In genomic region chr7:30805924-30806323, GRCm38 (mm10) we compare ENCODE assay signal across 9 mouse cellular contexts. TPM values are rescaled to one million over a fixed set of nuclear protein-coding genes. Genes with fewer than 3 reads are reported as not detected.
A peak's percentile ranks its signal among the peaks of the same experiment; 100 is the strongest.
DNase-seq lines count a peak whose midpoint lies in the region; ATAC-seq and TF ChIP-seq lines count a peak whose summit lies in the region.
"Had no signal": no experiment of that assay in that cellular context is flagged by ENCODE, and none has a peak within 500 bp of the region (broad histone marks: within the 10 kb centered on the region; RNA-seq: fewer than 3 reads in every experiment).

No protein-coding gene starts in this region.

- peak; percentile 85 for ATAC-seq in megakaryocyte progenitor cell, adult 5-6 weeks (replicated peaks; ENCODE audit: poor library complexity)

- H3K36me3 ChIP-seq in heart, adult 2 months (ENCODE audit: control insufficient read depth, insufficient read depth, low read length), result no peaks in the 10 kb centered on the region

- DNase-seq in heart, adult 2 months, result peak in 1 of 2 experiments; percentile 23
- no peak for DNase-seq in heart, adult 9 months (ENCODE audit: low spot score in 2 of 2)
- peak; percentile 77 for DNase-seq in ES-CJ7 (ENCODE audit: low read depth, low spot score)
- peak; percentile 7 for DNase-seq in embryo, embryonic 9.5 days (ENCODE audit: extremely low spot score)
- peak; percentile 52 for DNase-seq in thymus, postnatal 25 days
- no peak for DNase-seq in Muller cell, postnatal 12 days (ENCODE audit: inconsistent ontology term)
- DNase-seq in layer of hippocampus, adult 18-20 months (ENCODE audit: low spot score in 2 of 2), result no peak

- H3K27ac ChIP-seq in heart, adult 2 months, result no peak overlapping the region

- TF ChIP-seq CTCF in heart, adult 2 months (IDR thresholded peaks at IDR 0.05), result peak; percentile 48

- WGBS in heart, adult 2 months, result 45% methylated on average over 6 of the region's 6 CpGs

- no peak for TF ChIP-seq POLR2A in heart, adult 2 months (IDR thresholded peaks at IDR 0.05; ENCODE audit: insufficient read depth, low read depth, low read length)

- H3K27me3 ChIP-seq in heart, adult 2 months (ENCODE audit: control insufficient read depth, insufficient read depth, low read length), result no peaks in the 10 kb centered on the region

- H3K4me1 ChIP-seq in heart, adult 2 months (ENCODE audit: control insufficient read depth, insufficient read depth, low read length), result no peaks in the 10 kb centered on the region

- H3K9ac ChIP-seq in heart, adult 2 months (ENCODE audit: low read depth, low read length), result no peak overlapping the region

- no peak overlapping the region for H3K4me3 ChIP-seq in heart, adult 2 months

- H3K79me2 ChIP-seq in heart, adult 2 months (replicated peaks; ENCODE audit: control insufficient read depth, insufficient read depth, low read length), result no peaks in the 10 kb centered on the region

- intact Hi-C loops in heart, adult 2 months (cut with DNase I), result no loop called here

- no peak for TF ChIP-seq EP300 in heart, adult 2 months (IDR thresholded peaks at IDR 0.05; ENCODE audit: insufficient read depth, low read depth, low read length)

RNA-seq across cellular contexts. Expression of gene Ffar2, which starts 17.7 kb away (rescaled TPM):
- not detected for total RNA-seq in heart, adult 2 months (2021)
- polyA plus RNA-seq in heart, adult 2 months (2012; rRNA removed), result 0.18 and 0.61 TPM in 2 replicates
- 8.5 and 8.8 TPM in 2 replicates for total RNA-seq in megakaryocyte progenitor cell, adult 5-6 weeks (2015)
- total RNA-seq in megakaryocyte progenitor cell, adult 5-6 weeks (2017), result 25.9 and 31.5 TPM in 2 replicates
- total RNA-seq in layer of hippocampus, adult 18-20 months (2021), result not detected
- total RNA-seq: layer of hippocampus, postnatal 25 days had no signal

RNA-seq across cellular contexts. Expression of gene Krtdap, which starts 18.2 kb away (rescaled TPM):
- not detected for total RNA-seq in heart, adult 2 months (2021)
- polyA plus RNA-seq in heart, adult 2 months (2012; rRNA removed), result not detected in 2 replicates
- not detected in 2 replicates for total RNA-seq in megakaryocyte progenitor cell, adult 5-6 weeks (2015)
- not detected in 2 replicates for total RNA-seq in megakaryocyte progenitor cell, adult 5-6 weeks (2017)
- not detected for total RNA-seq in layer of hippocampus, adult 18-20 months (2021)
- total RNA-seq: layer of hippocampus, postnatal 25 days had no signal

RNA-seq across cellular contexts. Expression of gene Dmkn, which starts 42.4 kb away (rescaled TPM):
- 1 to 10 TPM in 1 of 2 experiments, under 1 TPM in 1; 0.84 to 1.6 TPM for total RNA-seq in heart, adult 2 months (2021)
- 7.2 and 8.8 TPM in 2 replicates for polyA plus RNA-seq in heart, adult 2 months (2012; rRNA removed)
- total RNA-seq in megakaryocyte progenitor cell, adult 5-6 weeks (2015), result 81.7 and 87.4 TPM in 2 replicates
- total RNA-seq in megakaryocyte progenitor cell, adult 5-6 weeks (2017), result 95.3 and 119 TPM in 2 replicates
- 1 to 10 TPM; 1.1 to 1.8 TPM for total RNA-seq in layer of hippocampus, adult 18-20 months (2021)

RNA-seq across cellular contexts. Expression of gene Ffar3, which starts 50.1 kb away (rescaled TPM):
- not detected for total RNA-seq in heart, adult 2 months (2021)
- polyA plus RNA-seq in heart, adult 2 months (2012; rRNA removed), result not detected in 2 replicates
- not detected in 2 replicates for total RNA-seq in megakaryocyte progenitor cell, adult 5-6 weeks (2015)
- total RNA-seq in megakaryocyte progenitor cell, adult 5-6 weeks (2017), result not detected in 2 replicates
- total RNA-seq in layer of hippocampus, adult 18-20 months (2021), result not detected
- total RNA-seq: layer of hippocampus, postnatal 25 days had no signal

RNA-seq across cellular contexts. Expression of gene Sbsn, which starts 54.7 kb away (rescaled TPM):
- 1 to 10 TPM; 1.8 to 2.3 TPM for total RNA-seq in heart, adult 2 months (2021)
- polyA plus RNA-seq in heart, adult 2 months (2012; rRNA removed), result 1.6 and 1.7 TPM in 2 replicates
- 1.6 TPM in 2 replicates for total RNA-seq in megakaryocyte progenitor cell, adult 5-6 weeks (2015)
- total RNA-seq in megakaryocyte progenitor cell, adult 5-6 weeks (2017), result 0.47 and 1.3 TPM in 2 replicates
- total RNA-seq in layer of hippocampus, adult 18-20 months (2021), result 10 to 100 TPM in 1 of 2 experiments, 1 to 10 TPM in 1; 6.9 to 10.1 TPM

Comparison
In these comparisons a context has a peak if more than half of its experiments do, and no peak if none do; other contexts are left out.
1. DNase-seq: peak in ES-CJ7 (single experiment), embryo, embryonic 9.5 days (single experiment) and thymus, postnatal 25 days (single experiment); none in heart, adult 9 months (0 of 2), Muller cell, postnatal 12 days (single experiment) and layer of hippocampus, adult 18-20 months (0 of 2).
2. RNA of gene Ffar2, which starts 17.7 kb away (total RNA-seq): 8.5 to 31.5 TPM in megakaryocyte progenitor cell, adult 5-6 weeks; not detected in heart, adult 2 months and not detected in layer of hippocampus, adult 18-20 months; every median in the first group is over 4 times any median in the second.
3. RNA of gene Dmkn, which starts 42.4 kb away (total RNA-seq): 81.7 to 119 TPM in megakaryocyte progenitor cell, adult 5-6 weeks; 1.1 to 1.8 TPM in layer of hippocampus, adult 18-20 months and 0.84 to 1.6 TPM in heart, adult 2 months; every median in the first group is over 10 times any median in the second.